Mouse (Mus musculus) layer of hippocampus, adult 8-10 months (tissue): ENCODE results near the gene Fkbp5. TPM values are rescaled to one million over a fixed set of nuclear protein-coding genes. Genes with fewer than 3 reads are reported as not detected.

Experiments used
- DNase-seq, 2 experiments: peaks; one replicate each; pipeline ENCODE4 v3.0.0; 2022; ENCODE audit warnings: low spot score in 2 of 2
- microRNA-seq, 2 experiments: library from miRNA; unstranded; fragments of <30 nt; microRNA quantifications; one replicate each; pipeline ENCODE4 v1.2.0; 2022
- total RNA-seq, 4 experiments: library from RNA; stranded (reverse); gene quantifications; 2 replicates each; pipeline ENCODE4 v1.2.4; 2022

Gene Fkbp5
- total RNA-seq, 4 experiments from 2014 or later: 70.6 to 79.4 (median 72.7) TPM

DNA sequence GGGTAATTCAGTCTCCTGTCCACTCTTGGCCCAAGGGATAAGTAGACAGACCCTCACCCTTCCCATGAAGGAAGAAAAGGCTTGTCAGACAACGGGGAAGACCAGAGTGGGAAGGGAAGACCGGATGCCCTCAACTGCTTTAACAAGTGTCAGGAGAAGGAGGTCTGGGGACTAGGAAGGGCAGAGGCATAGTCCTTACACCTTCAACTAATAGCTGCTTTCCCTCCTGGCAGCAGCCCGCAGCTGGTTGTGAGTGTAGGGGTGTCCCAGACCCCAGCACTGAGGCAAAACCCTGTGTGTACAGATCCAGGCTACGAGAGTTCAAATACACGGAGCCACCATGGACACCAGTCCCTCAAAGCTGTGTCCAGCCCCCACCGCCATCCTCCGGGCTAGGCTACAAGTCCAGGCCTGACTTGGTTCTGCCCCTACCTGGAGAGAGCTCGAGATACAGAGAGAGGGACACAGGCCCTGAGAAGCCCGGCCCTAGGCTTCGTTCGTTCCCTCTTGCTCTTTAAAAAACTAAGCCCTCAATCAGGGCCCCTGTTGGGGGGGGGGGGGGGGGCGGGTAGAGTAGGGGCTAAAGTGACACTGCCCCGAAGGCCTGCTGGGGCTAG lies 168.0 kb downstream of the Fkbp5 start:
- DNase-seq: no peak

Small RNAs within 50 kb of the gene (microRNA-seq; reads per million reads assigned to microRNA genes)
- 0 reads per million in 2 experiments for gene Gm25195
- 0 reads per million in 2 experiments for gene Mir6969

Other genes with a start within 250 kb of the Fkbp5 start
- 10 to 100 TPM; 31.8 to 42.1 (median 34.9) TPM for gene Fance, start 204.0 kb downstream of the Fkbp5 start, total RNA-seq
- 100 to 1,000 TPM; 309 to 406 (median 361) TPM for gene Rpl10a, start 189.1 kb downstream of the Fkbp5 start, total RNA-seq
- 1 to 10 TPM; 2.6 to 6.5 (median 4.6) TPM for gene Tead3, start 166.7 kb downstream of the Fkbp5 start, total RNA-seq
- 1 to 10 TPM in 1 of 4 experiments, not detected in 3; 1.2 TPM for gene Tulp1, start 152.3 kb downstream of the Fkbp5 start, total RNA-seq
- gene Armc12, start 13.3 kb upstream of the Fkbp5 start, total RNA-seq: not detected
- gene Clpsl2, start 31.9 kb upstream of the Fkbp5 start, total RNA-seq: not detected
- not detected for gene Clps, start 43.2 kb upstream of the Fkbp5 start, total RNA-seq
- 1 to 10 TPM; 3.5 to 5.3 (median 4.2) TPM for gene Lhfpl5, start 58.1 kb upstream of the Fkbp5 start, total RNA-seq
- 10 to 100 TPM; 70.6 to 94.3 (median 78.3) TPM for gene Srpk1, start 105.2 kb upstream of the Fkbp5 start, total RNA-seq
- 10 to 100 TPM in 1 of 4 experiments, 1 to 10 TPM in 3; 6.6 to 10.6 (median 9.4) TPM for gene Slc26a8, start 172.7 kb upstream of the Fkbp5 start, total RNA-seq
- gene Mapk14, start 173.8 kb upstream of the Fkbp5 start, total RNA-seq: 10 to 100 TPM; 71.5 to 83.8 (median 77.1) TPM
- 1 to 10 TPM; 2.5 to 5.3 (median 3.2) TPM for gene AC170998.1, start 208.6 kb upstream of the Fkbp5 start, total RNA-seq